Mouse (Mus musculus) stomach, embryonic 16.5 days (tissue): ENCODE data around the gene Tspan18. TPM values are rescaled to one million over a fixed set of nuclear protein-coding genes. Genes with fewer than 3 reads are reported as not detected.

Experiments
- ATAC-seq: fragments of 200-750 bp; cut with Nextera tagmentation; 2 replicates; pipeline ENCODE4 v1.8.0; 2017; ENCODE audit warnings: moderate number of reproducible peaks, moderate TSS enrichment; ENCODE audit not compliant: insufficient read depth, low FRiP score
- H3K27ac ChIP-seq: fragments of 300-500 bp; sonication (generic); 2 replicates; pipeline ENCODE4 v1.5.1; 2014; ENCODE audit warnings: low read length
- H3K27me3 ChIP-seq: fragments of 300-500 bp; sonication (generic); 2 replicates; pipeline ENCODE4 v1.6.1; 2014; ENCODE audit warnings: low read length, control low read depth, mixed read lengths; ENCODE audit not compliant: control insufficient read depth, insufficient read depth
- H3K36me3 ChIP-seq: fragments of 300-500 bp; sonication (generic); 2 replicates; pipeline ENCODE4 v1.6.1; 2014; ENCODE audit warnings: low read length; ENCODE audit not compliant: control insufficient read depth, insufficient read depth
- H3K4me1 ChIP-seq: fragments of 300-500 bp; sonication (generic); 2 replicates; pipeline ENCODE4 v1.6.1; 2014; ENCODE audit warnings: low read length, control low read depth, mixed read lengths; ENCODE audit not compliant: control insufficient read depth, insufficient read depth
- H3K4me2 ChIP-seq: fragments of 300-500 bp; sonication (generic); 2 replicates; pipeline ENCODE4 v1.6.1; 2014; ENCODE audit warnings: low read depth, low read length, mixed read lengths
- H3K4me3 ChIP-seq: fragments of 300-500 bp; sonication (generic); replicated peaks from 2 replicates; pipeline ENCODE4 v1.5.1; 2014; ENCODE audit warnings: mild to moderate bottlenecking, low read length
- H3K9ac ChIP-seq: fragments of 300-500 bp; sonication (generic); 2 replicates; pipeline ENCODE4 v1.6.1; 2014; ENCODE audit warnings: low read length
- H3K9me3 ChIP-seq: fragments of 300-500 bp; sonication (generic); replicated peaks from 2 replicates; pipeline ENCODE4 v1.6.1; 2016; ENCODE audit warnings: low read length, control low read depth; ENCODE audit not compliant: control insufficient read depth
- WGBS: fragments of 180-500 bp; shearing (Covaris S2); extraction: QIAGEN DNeasy Blood & Tissue Kit; methylation state at CpG from one replicate; pipeline ENCODE4 v1.1.7; 2014; 5-methylcytosine and 5-hydroxymethylcytosine counted together
- polyA plus RNA-seq: library from polyadenylated mRNA; unstranded; fragments of >200 nt; fragmentation: Nextera tagmentation; extraction: Ambion mirVana; gene quantifications from 2 replicates; pipeline ENCODE4 v1.2.1, GENCODE M21; 2015

The Tspan18 gene
- polyA plus RNA-seq, 1 experiment from 2014 or later = 15.3 TPM

DNA sequence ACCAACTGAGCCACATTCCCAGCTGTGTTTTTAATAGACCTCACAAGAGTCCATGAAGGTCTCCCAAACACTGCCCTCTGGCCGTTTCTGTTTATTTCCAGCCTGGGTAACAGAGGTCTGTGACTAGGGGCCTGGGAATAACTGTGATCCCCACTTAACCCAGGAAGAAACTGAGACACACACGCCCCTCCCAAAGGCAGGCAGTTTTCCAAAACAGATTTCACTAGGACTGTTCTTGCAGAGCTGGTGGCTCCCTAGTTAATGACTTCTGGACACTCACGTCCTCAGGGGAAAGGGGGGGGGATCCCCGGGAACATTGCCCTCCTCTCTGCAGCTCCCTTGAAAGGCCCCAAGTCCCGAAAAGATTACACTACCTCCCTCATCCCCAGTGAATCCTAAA, 159.0 kb downstream of the Tspan18 start:
- H3K4me2 ChIP-seq = no peak overlapping the region
- 34% methylated on average over 5 of the region's 5 CpGs for WGBS
- H3K36me3 ChIP-seq = no peaks in the 10 kb centered on the region
- peak; percentile 20; the same call in 1 of the 2 replicates for ATAC-seq
- no peaks in the 10 kb centered on the region for H3K9me3 ChIP-seq
- H3K4me3 ChIP-seq = no peak overlapping the region
- peak overlapping the region; percentile 34; the same call in 1 of the 2 replicates for H3K27ac ChIP-seq
- peaks cover 39% of the 10 kb centered on the region for H3K4me1 ChIP-seq
- H3K27me3 ChIP-seq = no peaks in the 10 kb centered on the region; the same call in 1 of the 2 replicates
- no peak overlapping the region for H3K9ac ChIP-seq

GRCm38 (mm10) chr2:93174159-93174558, 160.1 kb downstream of the Tspan18 start:
- Histone ChIP-seq H3K4me3 (no peak overlapping the region), H3K9me3 (no peaks in the 10 kb centered on the region), H3K4me1 (peaks cover 36% of the 10 kb centered on the region), H3K27me3 (no peaks in the 10 kb centered on the region), H3K36me3 (no peaks in the 10 kb centered on the region), H3K27ac (peak overlapping the region; percentile 19; the same call in 1 of the 2 replicates), H3K9ac (no peak overlapping the region), H3K4me2 (no peak overlapping the region)
- no peak for ATAC-seq
- 35% methylated on average over 5 of the region's 5 CpGs for WGBS

- no peak for ATAC-seq
- Histone ChIP-seq H3K9me3 (no peaks in the 10 kb centered on the region), H3K9ac (no peak overlapping the region), H3K27ac (no peak overlapping the region), H3K4me2 (no peak overlapping the region), H3K4me3 (no peak overlapping the region), H3K27me3 (no peaks in the 10 kb centered on the region), H3K4me1 (peaks cover 36% of the 10 kb centered on the region), H3K36me3 (no peaks in the 10 kb centered on the region)
- WGBS = 50% methylated on average over 5 of the region's 5 CpGs
Measured at GRCm38 (mm10) chr2:93172460-93172859, 161.8 kb downstream of the Tspan18 start.

DNA sequence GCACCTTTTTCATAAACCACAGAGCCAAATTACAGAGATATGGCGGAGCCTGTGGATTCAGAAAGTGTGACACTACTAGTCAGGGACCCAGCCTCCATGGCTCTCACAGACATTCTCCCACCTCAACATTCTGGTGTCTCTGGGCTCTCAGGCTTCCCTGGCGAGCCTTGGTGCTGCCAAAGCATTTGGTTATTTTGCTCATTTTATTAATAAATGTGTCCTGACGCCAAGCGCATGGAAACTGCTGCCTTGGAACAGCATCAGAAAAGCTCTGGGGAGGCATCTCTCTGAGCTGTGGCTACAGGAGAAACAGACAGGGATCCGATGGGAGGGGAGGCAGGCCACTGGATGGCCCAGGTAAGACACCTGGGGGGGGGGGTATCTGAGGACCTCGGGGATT, 162.4 kb downstream of the Tspan18 start:
- WGBS = 79% methylated on average over 6 of the region's 6 CpGs
- no peak overlapping the region for H3K27ac ChIP-seq
- no peak for ATAC-seq
- H3K4me1 ChIP-seq = peaks cover 31% of the 10 kb centered on the region
- no peaks in the 10 kb centered on the region for H3K27me3 ChIP-seq
- H3K36me3 ChIP-seq = no peaks in the 10 kb centered on the region
- H3K9me3 ChIP-seq = no peaks in the 10 kb centered on the region
- H3K9ac ChIP-seq = no peak overlapping the region
- no peak overlapping the region for H3K4me3 ChIP-seq
- H3K4me2 ChIP-seq = no peak overlapping the region

GRCm38 (mm10) chr2:93170845-93171200, 163.5 kb downstream of the Tspan18 start:
- WGBS = 51% methylated on average over 5 of the region's 5 CpGs
- Histone ChIP-seq H3K9ac (no peak overlapping the region), H3K36me3 (no peaks in the 10 kb centered on the region), H3K4me3 (no peak overlapping the region), H3K4me1 (peaks cover 27% of the 10 kb centered on the region), H3K4me2 (no peak overlapping the region), H3K9me3 (no peaks in the 10 kb centered on the region), H3K27me3 (no peaks in the 10 kb centered on the region), H3K27ac (no peak overlapping the region; the same call in 1 of the 2 replicates)
- ATAC-seq = no peak

DNA sequence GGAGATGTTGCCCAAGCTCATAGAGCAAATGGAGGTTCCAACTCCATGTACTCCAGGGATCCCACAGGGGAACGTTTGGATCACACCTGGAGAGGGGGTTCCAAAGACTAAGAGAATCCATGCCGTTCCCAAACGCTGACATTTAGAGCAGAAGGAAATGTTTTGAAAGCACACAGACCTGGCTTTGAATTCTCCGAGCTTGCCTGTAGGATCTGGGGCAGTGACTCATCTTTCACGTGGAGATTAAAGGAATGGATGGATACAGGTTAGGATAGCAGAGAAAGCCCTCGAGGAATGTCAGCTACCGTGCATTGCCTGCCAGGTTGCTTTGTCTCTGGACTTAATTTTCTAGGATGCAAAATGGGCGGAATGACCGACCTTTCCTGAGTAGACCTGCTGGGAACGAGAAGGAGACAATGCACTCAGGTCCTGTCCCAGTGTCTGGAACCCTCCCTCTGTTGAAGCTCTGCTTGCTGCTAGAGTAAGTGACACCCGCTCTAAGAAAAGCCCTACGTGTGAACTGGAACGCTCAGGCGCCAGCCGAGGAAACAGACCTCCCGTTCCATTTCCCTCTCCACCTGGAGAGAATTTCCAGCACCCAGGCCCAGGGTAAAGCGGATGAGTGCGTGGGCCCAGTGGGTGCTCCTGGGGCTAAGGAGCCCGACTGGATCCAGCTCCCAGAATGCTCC, 164.0 kb downstream of the Tspan18 start:
- ATAC-seq = no peak
- Histone ChIP-seq H3K9me3 (no peaks in the 10 kb centered on the region), H3K27ac (no peak overlapping the region), H3K36me3 (no peaks in the 10 kb centered on the region), H3K4me3 (no peak overlapping the region), H3K4me1 (peaks cover 24% of the 10 kb centered on the region), H3K27me3 (no peaks in the 10 kb centered on the region), H3K4me2 (no peak overlapping the region), H3K9ac (no peak overlapping the region)
- 61% methylated on average over 19 of the region's 19 CpGs for WGBS

- Histone ChIP-seq H3K36me3 (no peaks in the 10 kb centered on the region), H3K9ac (no peak overlapping the region; the same call in 1 of the 2 replicates), H3K4me1 (peaks cover 25% of the 10 kb centered on the region), H3K4me2 (no peak overlapping the region), H3K27me3 (no peaks in the 10 kb centered on the region), H3K27ac (no peak overlapping the region), H3K9me3 (no peaks in the 10 kb centered on the region), H3K4me3 (no peak overlapping the region)
- 68% methylated on average over 14 of the region's 14 CpGs for WGBS
- no peak for ATAC-seq
Measured at GRCm38 (mm10) chr2:93166734-93167406, 167.4 kb downstream of the Tspan18 start.

DNA sequence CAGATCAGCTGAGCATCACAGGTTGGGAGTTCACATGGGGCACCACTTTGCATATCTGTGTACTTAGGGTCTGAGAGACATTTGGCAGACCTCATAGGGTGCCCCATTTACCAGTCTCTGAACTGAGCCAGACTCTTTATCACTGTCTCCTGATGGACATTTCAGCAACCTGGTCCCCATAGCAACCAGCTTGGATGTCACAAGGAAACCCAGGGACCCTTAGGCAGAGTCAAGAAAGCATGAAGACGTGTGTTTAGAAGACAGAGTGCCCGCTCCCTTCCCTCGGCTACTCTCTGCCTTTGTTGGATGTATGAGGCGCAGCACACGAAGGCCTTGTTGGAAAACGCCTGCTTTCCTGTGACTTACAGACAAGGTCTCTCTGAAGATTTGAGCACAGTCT, 168.0 kb downstream of the Tspan18 start:
- 80% methylated on average over 6 of the region's 6 CpGs for WGBS
- no peaks in the 10 kb centered on the region for H3K9me3 ChIP-seq

DNA sequence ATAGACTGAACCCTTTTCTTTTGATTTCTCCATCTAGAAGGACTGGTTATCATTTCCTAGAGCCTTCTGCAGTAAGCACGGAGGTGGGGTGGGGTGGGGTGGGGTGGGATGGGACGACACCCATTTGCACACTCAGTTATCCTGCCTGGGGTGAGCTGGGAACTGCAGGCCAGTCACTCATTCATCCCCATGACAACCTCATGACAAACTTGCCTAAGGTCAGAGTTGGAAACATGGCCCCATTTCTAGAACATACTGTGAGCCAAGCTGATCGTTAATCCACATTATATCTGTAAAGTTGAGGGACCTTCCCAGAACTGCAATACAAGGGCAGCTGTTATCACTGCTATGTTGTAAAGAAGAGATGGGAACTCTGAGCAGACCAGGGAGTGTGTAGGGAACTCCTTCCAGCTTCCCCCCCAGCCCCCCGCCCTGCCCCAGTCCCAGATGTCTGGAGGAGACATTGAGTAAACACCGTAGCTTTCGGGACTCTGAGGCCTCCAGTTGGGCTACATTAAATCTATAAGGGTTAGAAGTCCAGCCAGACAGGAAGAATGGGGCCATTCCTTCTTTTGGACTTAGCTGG, 170.5 kb downstream of the Tspan18 start:
- no peaks in the 10 kb centered on the region for H3K9me3 ChIP-seq
- peak overlapping the region; percentile 34; the same call in 1 of the 2 replicates for H3K27ac ChIP-seq
- H3K9ac ChIP-seq = no peak overlapping the region
- no peak overlapping the region for H3K4me3 ChIP-seq
- peaks cover 21% of the 10 kb centered on the region for H3K4me1 ChIP-seq
- no peaks in the 10 kb centered on the region for H3K27me3 ChIP-seq
- WGBS = 37% methylated on average over 6 of the region's 6 CpGs
- peak; percentile 39; the same call in 1 of the 2 replicates for ATAC-seq
- H3K4me2 ChIP-seq = no peak overlapping the region
- no peaks in the 10 kb centered on the region for H3K36me3 ChIP-seq

More for the DNA sequence above, 168.0 kb downstream of the Tspan18 start:
- Histone ChIP-seq H3K27ac (no peak overlapping the region), H3K4me1 (peaks cover 25% of the 10 kb centered on the region), H3K4me3 (no peak overlapping the region), H3K36me3 (no peaks in the 10 kb centered on the region), H3K9ac (no peak overlapping the region; the same call in 1 of the 2 replicates), H3K27me3 (no peaks in the 10 kb centered on the region), H3K4me2 (no peak overlapping the region)
- ATAC-seq = no peak
